Mouse (Mus musculus) erythroblast, embryonic 14.5 days (primary cell): ENCODE results near the gene Gdpd5.

Experiments used
- GATA1 ChIP-seq: IDR thresholded peaks from 2 replicates; pipeline ENCODE4 v1.6.1; 2012; ENCODE audit warnings: low read length, inconsistent platforms, mixed read lengths
- TAL1 ChIP-seq: IDR thresholded peaks from 3 replicates; pipeline ENCODE4 v1.6.1; 2012; ENCODE audit warnings: low read length, inconsistent platforms, mixed read lengths

- no peak for TF ChIP-seq GATA1
- TF ChIP-seq TAL1, result no peak
Observed at GRCm38 (mm10) chr7:99378870-99379269, 2.3 kb upstream of the Gdpd5 start.
